Mouse (Mus musculus): ENCODE data around the gene Disp3. TPM values are rescaled to one million over a fixed set of nuclear protein-coding genes. Genes with fewer than 3 reads are reported as not detected.

The Disp3 gene
- polyA plus RNA-seq, 1 experiment = 0.03 TPM

DNA sequence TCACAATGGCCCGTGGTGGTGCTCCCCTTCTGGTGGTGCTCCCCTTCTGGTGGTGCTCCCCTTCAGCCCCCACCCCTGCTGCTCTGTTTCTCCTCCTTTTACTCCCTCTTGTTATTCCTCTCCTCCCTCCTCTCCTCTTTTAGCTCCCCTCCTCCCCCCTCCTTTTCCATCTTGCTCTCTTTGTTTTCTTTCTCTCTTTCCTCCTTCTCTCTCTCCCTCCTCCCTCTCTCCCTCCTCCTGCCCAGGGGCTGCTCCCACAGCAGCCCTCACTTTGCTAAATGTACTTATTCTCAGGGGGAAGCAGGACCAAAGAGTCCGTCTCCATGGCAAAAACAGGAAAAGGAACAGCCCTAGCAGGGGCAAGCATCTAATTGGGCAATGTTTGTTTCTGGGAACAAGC, 37.3 kb upstream of the Disp3 start:
- no peaks in the 10 kb centered on the region for H3K36me3 ChIP-seq (ENCODE audit: control insufficient read depth, insufficient read depth, low read length)
- H3K4me3 ChIP-seq (ENCODE audit: insufficient read depth, low read depth, low read length) = no peak overlapping the region
- H3K27me3 ChIP-seq (replicated peaks; ENCODE audit: control insufficient read depth, insufficient read depth, low read length) = no peaks in the 10 kb centered on the region
- TF ChIP-seq POLR2A (IDR thresholded peaks at IDR 0.05; ENCODE audit: low read depth, low read length) (no peak), CTCF (conservative IDR thresholded peaks at IDR 0.05; ENCODE audit: insufficient read depth, insufficient read length, low read depth, low read length) (no peak)
- WGBS = 29% methylated on average over 2 of the region's 2 CpGs
- no peak for DNase-seq
- H3K27ac ChIP-seq (ENCODE audit: insufficient read depth, low read depth, low read length) = no peak overlapping the region
- no peaks in the 10 kb centered on the region for H3K4me1 ChIP-seq (ENCODE audit: control insufficient read depth, insufficient read depth, low read length)

GRCm38 (mm10) chr4:148322152-148322551, 34.4 kb upstream of the Disp3 start:
- Histone ChIP-seq H3K36me3 (ENCODE audit: control insufficient read depth, insufficient read depth, low read length) (no peaks in the 10 kb centered on the region), H3K27me3 (replicated peaks; ENCODE audit: control insufficient read depth, insufficient read depth, low read length) (no peaks in the 10 kb centered on the region), H3K4me3 (ENCODE audit: insufficient read depth, low read depth, low read length) (no peak overlapping the region), H3K4me1 (ENCODE audit: control insufficient read depth, insufficient read depth, low read length) (no peaks in the 10 kb centered on the region), H3K27ac (ENCODE audit: insufficient read depth, low read depth, low read length) (no peak overlapping the region)
- no peak for DNase-seq
- TF ChIP-seq CTCF (conservative IDR thresholded peaks at IDR 0.05; ENCODE audit: insufficient read depth, insufficient read length, low read depth, low read length) (no peak), POLR2A (IDR thresholded peaks at IDR 0.05; ENCODE audit: low read depth, low read length) (no peak)
- 14% methylated on average over 10 of the region's 10 CpGs for WGBS

GRCm38 (mm10) chr4:148319366-148319765, 31.6 kb upstream of the Disp3 start:
- no peaks in the 10 kb centered on the region for H3K27me3 ChIP-seq (replicated peaks; ENCODE audit: control insufficient read depth, insufficient read depth, low read length)
- H3K36me3 ChIP-seq (ENCODE audit: control insufficient read depth, insufficient read depth, low read length) = no peaks in the 10 kb centered on the region
- TF ChIP-seq CTCF (conservative IDR thresholded peaks at IDR 0.05; ENCODE audit: insufficient read depth, insufficient read length, low read depth, low read length) (no peak), POLR2A (IDR thresholded peaks at IDR 0.05; ENCODE audit: low read depth, low read length) (no peak)
- 42% methylated on average over 12 of the region's 12 CpGs for WGBS
- DNase-seq = no peak
- H3K4me3 ChIP-seq (ENCODE audit: insufficient read depth, low read depth, low read length) = no peak overlapping the region
- H3K27ac ChIP-seq (ENCODE audit: insufficient read depth, low read depth, low read length) = no peak overlapping the region
- H3K4me1 ChIP-seq (ENCODE audit: control insufficient read depth, insufficient read depth, low read length) = no peaks in the 10 kb centered on the region

- Histone ChIP-seq H3K36me3 (ENCODE audit: control insufficient read depth, insufficient read depth, low read length) (no peaks in the 10 kb centered on the region), H3K27ac (ENCODE audit: insufficient read depth, low read depth, low read length) (no peak overlapping the region), H3K4me3 (ENCODE audit: insufficient read depth, low read depth, low read length) (no peak overlapping the region), H3K27me3 (replicated peaks; ENCODE audit: control insufficient read depth, insufficient read depth, low read length) (no peaks in the 10 kb centered on the region), H3K4me1 (ENCODE audit: control insufficient read depth, insufficient read depth, low read length) (no peaks in the 10 kb centered on the region)
- WGBS = 57% methylated on average over 16 of the region's 16 CpGs
- DNase-seq = no peak
- TF ChIP-seq POLR2A (IDR thresholded peaks at IDR 0.05; ENCODE audit: low read depth, low read length) = no peak
- no peak for TF ChIP-seq CTCF (conservative IDR thresholded peaks at IDR 0.05; ENCODE audit: insufficient read depth, insufficient read length, low read depth, low read length)
These were observed 27.8 kb upstream of the Disp3 start for GRCm38 (mm10) chr4:148315377-148316175.

DNA sequence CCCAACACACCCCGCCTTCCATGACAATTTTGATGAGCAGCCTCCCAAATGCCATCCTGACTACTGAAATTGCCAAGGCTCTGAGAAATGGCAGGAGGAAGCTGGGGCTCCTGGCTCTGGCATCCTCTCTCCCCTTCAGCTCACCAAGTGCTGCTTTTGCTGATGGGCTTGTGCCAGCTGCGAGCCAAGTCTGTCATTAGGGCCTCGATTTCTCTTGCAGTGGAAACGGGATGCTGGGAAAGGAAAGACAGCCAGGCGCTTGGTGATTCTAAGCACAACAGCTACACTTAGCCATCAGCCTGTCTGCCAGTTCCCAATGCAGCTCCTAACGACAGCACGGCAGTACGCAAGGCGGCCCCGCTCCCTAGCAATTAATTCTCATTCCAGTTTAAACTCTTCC, 26.6 kb upstream of the Disp3 start:
- Histone ChIP-seq H3K27ac (ENCODE audit: insufficient read depth, low read depth, low read length) (no peak overlapping the region), H3K27me3 (replicated peaks; ENCODE audit: control insufficient read depth, insufficient read depth, low read length) (no peaks in the 10 kb centered on the region), H3K4me1 (ENCODE audit: control insufficient read depth, insufficient read depth, low read length) (no peaks in the 10 kb centered on the region), H3K4me3 (ENCODE audit: insufficient read depth, low read depth, low read length) (no peak overlapping the region), H3K36me3 (ENCODE audit: control insufficient read depth, insufficient read depth, low read length) (no peaks in the 10 kb centered on the region)
- WGBS = 69% methylated on average over 10 of the region's 10 CpGs
- DNase-seq = no peak
- TF ChIP-seq POLR2A (IDR thresholded peaks at IDR 0.05; ENCODE audit: low read depth, low read length) = no peak

- no peak for TF ChIP-seq CTCF (conservative IDR thresholded peaks at IDR 0.05; ENCODE audit: insufficient read depth, insufficient read length, low read depth, low read length)
- TF ChIP-seq POLR2A (IDR thresholded peaks at IDR 0.05; ENCODE audit: low read depth, low read length) = no peak
- Histone ChIP-seq H3K4me1 (ENCODE audit: control insufficient read depth, insufficient read depth, low read length) (no peaks in the 10 kb centered on the region), H3K36me3 (ENCODE audit: control insufficient read depth, insufficient read depth, low read length) (no peaks in the 10 kb centered on the region), H3K27me3 (replicated peaks; ENCODE audit: control insufficient read depth, insufficient read depth, low read length) (no peaks in the 10 kb centered on the region), H3K27ac (ENCODE audit: insufficient read depth, low read depth, low read length) (no peak overlapping the region), H3K4me3 (ENCODE audit: insufficient read depth, low read depth, low read length) (no peak overlapping the region)
- 23% methylated on average over 8 of the region's 8 CpGs for WGBS
- DNase-seq = peak; percentile 16
These were observed 25.8 kb upstream of the Disp3 start for GRCm38 (mm10) chr4:148313601-148314000.

GRCm38 (mm10) chr4:148312296-148313116, 24.7 kb upstream of the Disp3 start:
- Histone ChIP-seq H3K36me3 (ENCODE audit: control insufficient read depth, insufficient read depth, low read length) (no peaks in the 10 kb centered on the region), H3K27ac (ENCODE audit: insufficient read depth, low read depth, low read length) (no peak overlapping the region), H3K4me3 (ENCODE audit: insufficient read depth, low read depth, low read length) (no peak overlapping the region), H3K4me1 (ENCODE audit: control insufficient read depth, insufficient read depth, low read length) (no peaks in the 10 kb centered on the region), H3K27me3 (replicated peaks; ENCODE audit: control insufficient read depth, insufficient read depth, low read length) (no peaks in the 10 kb centered on the region)
- TF ChIP-seq POLR2A (IDR thresholded peaks at IDR 0.05; ENCODE audit: low read depth, low read length) (no peak), CTCF (conservative IDR thresholded peaks at IDR 0.05; ENCODE audit: insufficient read depth, insufficient read length, low read depth, low read length) (no peak)
- WGBS = 60% methylated on average over 16 of the region's 16 CpGs
- DNase-seq = no peak
